Mouse (Mus musculus) liver, embryonic 12.5 days (tissue): Measurements from ENCODE around the gene Btg1. TPM values are rescaled to one million over a fixed set of nuclear protein-coding genes. Genes with fewer than 3 reads are reported as not detected.
A peak's percentile ranks its signal among the peaks of the same experiment; 100 is the strongest.

Experiments used
- ATAC-seq: fragments of 200-750 bp; cut with Nextera tagmentation; 2 replicates; pipeline ENCODE4 v1.8.0; 2017; ENCODE audit warnings: moderate number of reproducible peaks, mild to moderate bottlenecking, moderate library complexity
- H3K27ac ChIP-seq: fragments of 300-500 bp; sonication (generic); 2 replicates; pipeline ENCODE4 v1.5.1; 2016; ENCODE audit warnings: mild to moderate bottlenecking
- H3K27me3 ChIP-seq: fragments of 300-500 bp; sonication (generic); replicated peaks from 2 replicates; pipeline ENCODE4 v1.6.1; 2016; ENCODE audit warnings: mild to moderate bottlenecking, moderate library complexity
- H3K36me3 ChIP-seq: fragments of 300-500 bp; sonication (generic); 2 replicates; pipeline ENCODE4 v1.6.1; 2016; ENCODE audit warnings: mild to moderate bottlenecking, moderate library complexity
- H3K4me1 ChIP-seq: fragments of 300-500 bp; sonication (generic); 2 replicates; pipeline ENCODE4 v1.6.1; 2016
- H3K4me2 ChIP-seq: fragments of 300-500 bp; sonication (generic); 2 replicates; pipeline ENCODE4 v1.6.1; 2016; ENCODE audit warnings: mild to moderate bottlenecking, moderate library complexity
- H3K4me3 ChIP-seq: fragments of 300-500 bp; sonication (generic); 2 replicates; pipeline ENCODE4 v1.5.1; 2016; ENCODE audit warnings: mild to moderate bottlenecking, moderate library complexity
- H3K9ac ChIP-seq: fragments of 300-500 bp; sonication (generic); 2 replicates; pipeline ENCODE4 v1.6.1; 2016; ENCODE audit warnings: mild to moderate bottlenecking, moderate library complexity
- H3K9me3 ChIP-seq: fragments of 300-500 bp; sonication (generic); replicated peaks from 2 replicates; pipeline ENCODE4 v1.6.1; 2016; ENCODE audit warnings: mild to moderate bottlenecking, moderate library complexity
- WGBS: fragments of 180-500 bp; shearing (Covaris S2); methylation state at CpG from one replicate; pipeline ENCODE4 v1.1.7; 2016; ENCODE audit not compliant: insufficient replicate concordance; 5-methylcytosine and 5-hydroxymethylcytosine counted together
- polyA plus RNA-seq: library from polyadenylated mRNA; unstranded; fragments of >200 nt; fragmentation: Nextera tagmentation; extraction: Ambion mirVana; gene quantifications from 2 replicates; pipeline ENCODE4 v1.2.1, GENCODE M21; 2016

Gene Btg1
- polyA plus RNA-seq, 1 experiment from 2014 or later, result 8.4 TPM

GRCm38 (mm10) chr10:96617221-96617950 is 580 bp downstream of the Btg1 start:
- no peaks in the 10 kb centered on the region for H3K27me3 ChIP-seq
- peak overlapping the region; percentile 92 for H3K4me2 ChIP-seq
- ATAC-seq, result peak; percentile 40
- peaks cover 36% of the 10 kb centered on the region for H3K4me1 ChIP-seq
- H3K36me3 ChIP-seq, result peaks cover 24% of the 10 kb centered on the region
- WGBS, result under 1% methylated on average over 70 of the region's 78 CpGs
- peak overlapping the region; percentile 96 for H3K9ac ChIP-seq
- H3K4me3 ChIP-seq, result peak overlapping the region; percentile 90
- peak overlapping the region; percentile 94 for H3K27ac ChIP-seq
- H3K9me3 ChIP-seq, result no peaks in the 10 kb centered on the region

GRCm38 (mm10) chr10:96617951-96618575 is 1.3 kb downstream of the Btg1 start:
- Histone ChIP-seq H3K9ac (peak overlapping the region; percentile 96), H3K36me3 (peaks cover 24% of the 10 kb centered on the region), H3K4me3 (peak overlapping the region; percentile 90), H3K9me3 (no peaks in the 10 kb centered on the region), H3K27ac (peak overlapping the region; percentile 94), H3K4me1 (peaks cover 37% of the 10 kb centered on the region), H3K4me2 (peak overlapping the region; percentile 92), H3K27me3 (no peaks in the 10 kb centered on the region)
- ATAC-seq, result peak; percentile 9; the same call in 1 of the 2 replicates
- WGBS, result under 1% methylated on average over 29 of the region's 29 CpGs

- Histone ChIP-seq H3K9ac (no peak overlapping the region), H3K27ac (no peak overlapping the region), H3K4me1 (peaks cover 52% of the 10 kb centered on the region), H3K9me3 (no peaks in the 10 kb centered on the region), H3K4me3 (peak overlapping the region; percentile 27), H3K27me3 (no peaks in the 10 kb centered on the region), H3K36me3 (peaks cover 24% of the 10 kb centered on the region), H3K4me2 (peak overlapping the region; percentile 47)
- 73% methylated on average over 8 of the region's 8 CpGs for WGBS
- no peak for ATAC-seq
Measured at GRCm38 (mm10) chr10:96619951-96620889, 3.4 kb downstream of the Btg1 start.

- Histone ChIP-seq H3K27me3 (no peaks in the 10 kb centered on the region), H3K4me1 (peaks cover 54% of the 10 kb centered on the region), H3K9me3 (no peaks in the 10 kb centered on the region), H3K4me2 (peak overlapping the region; percentile 40), H3K4me3 (peak overlapping the region; percentile 17; the same call in 1 of the 2 replicates), H3K27ac (no peak overlapping the region), H3K36me3 (peaks cover 24% of the 10 kb centered on the region), H3K9ac (no peak overlapping the region)
- no peak for ATAC-seq
- WGBS, result 52% methylated on average over 4 of the region's 4 CpGs
Measured at GRCm38 (mm10) chr10:96620890-96621271, 4.1 kb downstream of the Btg1 start.

- Histone ChIP-seq H3K9me3 (no peaks in the 10 kb centered on the region), H3K4me3 (no peak overlapping the region), H3K36me3 (peaks cover 24% of the 10 kb centered on the region), H3K4me1 (peaks cover 52% of the 10 kb centered on the region), H3K4me2 (no peak overlapping the region), H3K27me3 (no peaks in the 10 kb centered on the region), H3K27ac (no peak overlapping the region), H3K9ac (no peak overlapping the region)
- 76% methylated on average over 4 of the region's 4 CpGs for WGBS
- ATAC-seq, result no peak
Measured at GRCm38 (mm10) chr10:96621361-96621945, 4.6 kb downstream of the Btg1 start.

GRCm38 (mm10) chr10:96621980-96622645 is 5.3 kb downstream of the Btg1 start:
- no peaks in the 10 kb centered on the region for H3K9me3 ChIP-seq
- no peak overlapping the region for H3K9ac ChIP-seq
- H3K36me3 ChIP-seq, result peaks cover 24% of the 10 kb centered on the region
- no peak for ATAC-seq
- peaks cover 52% of the 10 kb centered on the region for H3K4me1 ChIP-seq
- no peaks in the 10 kb centered on the region for H3K27me3 ChIP-seq
- no peak overlapping the region for H3K4me3 ChIP-seq
- 86% methylated on average over 13 of the region's 13 CpGs for WGBS
- H3K4me2 ChIP-seq, result no peak overlapping the region
- H3K27ac ChIP-seq, result no peak overlapping the region

- H3K27me3 ChIP-seq, result no peaks in the 10 kb centered on the region
- H3K27ac ChIP-seq, result no peak overlapping the region
- WGBS, result 87% methylated on average over 6 of the region's 6 CpGs
- H3K4me3 ChIP-seq, result no peak overlapping the region
- no peaks in the 10 kb centered on the region for H3K9me3 ChIP-seq
- H3K36me3 ChIP-seq, result peaks cover 24% of the 10 kb centered on the region
- no peak for ATAC-seq
- no peak overlapping the region for H3K4me2 ChIP-seq
- H3K4me1 ChIP-seq, result peaks cover 52% of the 10 kb centered on the region
- no peak overlapping the region for H3K9ac ChIP-seq
Measured at GRCm38 (mm10) chr10:96622761-96623632, 6.2 kb downstream of the Btg1 start.

- Histone ChIP-seq H3K36me3 (peaks cover 24% of the 10 kb centered on the region), H3K4me1 (peaks cover 52% of the 10 kb centered on the region), H3K9ac (no peak overlapping the region), H3K9me3 (no peaks in the 10 kb centered on the region), H3K4me2 (no peak overlapping the region), H3K27ac (no peak overlapping the region), H3K4me3 (no peak overlapping the region), H3K27me3 (no peaks in the 10 kb centered on the region)
- 77% methylated on average over 4 of the region's 4 CpGs for WGBS
- no peak for ATAC-seq
Measured at GRCm38 (mm10) chr10:96623633-96624195, 6.9 kb downstream of the Btg1 start.

- peaks cover 52% of the 10 kb centered on the region for H3K4me1 ChIP-seq
- H3K36me3 ChIP-seq, result peaks cover 24% of the 10 kb centered on the region
- H3K27ac ChIP-seq, result no peak overlapping the region
- H3K27me3 ChIP-seq, result no peaks in the 10 kb centered on the region
- no peaks in the 10 kb centered on the region for H3K9me3 ChIP-seq
- 79% methylated on average over 2 of the region's 2 CpGs for WGBS
- peak; percentile 42; the same call in 1 of the 2 replicates for ATAC-seq
- H3K9ac ChIP-seq, result no peak overlapping the region
- no peak overlapping the region for H3K4me3 ChIP-seq
- no peak overlapping the region for H3K4me2 ChIP-seq
Measured at GRCm38 (mm10) chr10:96624406-96624805, 7.6 kb downstream of the Btg1 start.

- H3K4me2 ChIP-seq, result no peak overlapping the region
- peaks cover 46% of the 10 kb centered on the region for H3K4me1 ChIP-seq
- no peaks in the 10 kb centered on the region for H3K27me3 ChIP-seq
- H3K36me3 ChIP-seq, result peaks cover 18% of the 10 kb centered on the region
- H3K4me3 ChIP-seq, result no peak overlapping the region
- H3K9me3 ChIP-seq, result no peaks in the 10 kb centered on the region
- no peak for ATAC-seq
- no peak overlapping the region for H3K9ac ChIP-seq
- H3K27ac ChIP-seq, result no peak overlapping the region
- WGBS, result 74% methylated on average over 3 of the region's 4 CpGs
Measured at GRCm38 (mm10) chr10:96625061-96625460, 8.3 kb downstream of the Btg1 start.
